Mouse (Mus musculus) CH12.LX (cell line): ENCODE measurements at regions not wholly inside any gene's neighbourhood (a gene's known extent, or its start where the extent isn't known, plus 50 kb on each side); places are given as distances from the start of the nearest gene placed in this dataset.

Experiments used
- DNase-seq: peaks from one replicate; pipeline ENCODE4 v3.0.0-alpha.2; 2013; ENCODE audit errors: extremely low read depth
- H3K27ac ChIP-seq: 2 replicates; pipeline ENCODE4 v1.5.1; 2012; ENCODE audit warnings: low read depth, mild to moderate bottlenecking, control low read depth, moderate library complexity; ENCODE audit not compliant: insufficient read depth
- H3K27me3 ChIP-seq: replicated peaks from 2 replicates; pipeline ENCODE3; 2012; ENCODE audit warnings: inconsistent platforms
- H3K36me3 ChIP-seq, 2 experiments: replicated peaks in 1 of 2; 2 replicates each; pipeline versions ENCODE3 to v1.6.1; 2012; ENCODE audit warnings: inconsistent platforms in 1 of 2, low read length in 1 of 2, mild to moderate bottlenecking in 1 of 2, mixed read lengths in 1 of 2, moderate library complexity in 1 of 2; ENCODE audit not compliant: control insufficient read depth in 1 of 2, insufficient read depth in 1 of 2
- H3K4me1 ChIP-seq, 2 experiments: 2 replicates each; pipeline ENCODE4 v1.6.1; 2012; ENCODE audit warnings: inconsistent platforms in 1 of 2, moderate library complexity in 1 of 2; ENCODE audit not compliant: insufficient read depth in 2 of 2, control insufficient read depth in 1 of 2
- H3K4me2 ChIP-seq: 2 replicates; pipeline ENCODE4 v1.6.1; 2012; ENCODE audit warnings: low read depth, mild to moderate bottlenecking, control low read depth; ENCODE audit not compliant: poor library complexity, insufficient read depth, severe bottlenecking
- H3K4me3 ChIP-seq, 3 experiments: fragments of 150-350 bp in 1 of 3; sonication (generic) in 1 of 3; replicated peaks in 1 of 3; 2 replicates each; pipeline versions ENCODE3 to v1.5.1; 2011 to 2012; ENCODE audit warnings: low read depth in 2 of 3, low read length in 2 of 3, mild to moderate bottlenecking in 2 of 3, moderate library complexity in 2 of 3, control low read depth in 1 of 3, improper control_type of control experiment in 1 of 3, inconsistent platforms in 1 of 3, mixed read lengths in 1 of 3; ENCODE audit not compliant: poor library complexity in 1 of 3
- H3K79me2 ChIP-seq: replicated peaks from 2 replicates; pipeline ENCODE4 v1.6.1; 2012; ENCODE audit warnings: mild to moderate bottlenecking, moderate library complexity; ENCODE audit not compliant: control insufficient read depth, poor library complexity, insufficient read depth, severe bottlenecking; ENCODE audit errors: extremely low read depth
- H3K9ac ChIP-seq: 2 replicates; pipeline ENCODE4 v1.6.1; 2012; ENCODE audit warnings: low read depth, mild to moderate bottlenecking, control low read depth, moderate library complexity; ENCODE audit not compliant: insufficient read depth
- H3K9me3 ChIP-seq: replicated peaks from 2 replicates; pipeline ENCODE3; 2012; ENCODE audit warnings: low read length, inconsistent platforms, mixed read lengths
- BHLHE40 ChIP-seq: IDR thresholded peaks from 2 replicates; pipeline ENCODE4 v1.6.1; 2011; ENCODE audit warnings: mild to moderate bottlenecking, low read depth, low read length, improper control_type of control experiment
- CHD1 ChIP-seq: IDR thresholded peaks from 2 replicates; pipeline ENCODE4 v1.6.1; 2012; ENCODE audit warnings: low read depth, low read length, improper control_type of control experiment, inconsistent platforms
- CHD2 ChIP-seq: IDR thresholded peaks from 2 replicates; pipeline ENCODE4 v1.6.1; 2011; ENCODE audit warnings: low read length, improper control_type of control experiment
- CTCF ChIP-seq, 2 experiments: IDR thresholded peaks in 1 of 2; conservative IDR thresholded peaks in 1 of 2; 2 replicates each; pipeline ENCODE4 v1.5.1; 2011 to 2012; ENCODE audit warnings: low read depth in 2 of 2, low read length in 2 of 2, improper control_type of control experiment in 1 of 2, inconsistent platforms in 1 of 2, mild to moderate bottlenecking in 1 of 2, moderate library complexity in 1 of 2
- ELF1 ChIP-seq: IDR thresholded peaks from 2 replicates; pipeline ENCODE4 v1.6.1; 2014; ENCODE audit warnings: low read depth, mild to moderate bottlenecking, inconsistent platforms, low read length, improper control_type of control experiment
- ETS1 ChIP-seq: conservative IDR thresholded peaks from 2 replicates; pipeline ENCODE4 v1.6.1; 2012; ENCODE audit warnings: low read depth, mild to moderate bottlenecking, inconsistent platforms, low read length, improper control_type of control experiment, moderate library complexity
- GABPA ChIP-seq: IDR thresholded peaks from 2 replicates; pipeline ENCODE4 v1.6.1; 2012; ENCODE audit warnings: low read depth, low read length, improper control_type of control experiment, inconsistent platforms; ENCODE audit not compliant: insufficient replicate concordance
- HCFC1 ChIP-seq: IDR thresholded peaks from 2 replicates; pipeline ENCODE4 v1.6.1; 2012; ENCODE audit warnings: low read depth, mild to moderate bottlenecking, inconsistent platforms, low read length, improper control_type of control experiment
- IRF4 ChIP-seq: IDR thresholded peaks from 2 replicates; pipeline ENCODE4 v1.6.1; 2014; ENCODE audit warnings: low read depth, mild to moderate bottlenecking, inconsistent platforms, low read length, improper control_type of control experiment
- KAT2A ChIP-seq: IDR thresholded peaks from 2 replicates; pipeline ENCODE4 v1.6.1; 2012; ENCODE audit warnings: low read length, improper control_type of control experiment, inconsistent platforms; ENCODE audit not compliant: insufficient replicate concordance
- MAZ ChIP-seq: IDR thresholded peaks from 2 replicates; pipeline ENCODE4 v1.6.1; 2012; ENCODE audit warnings: low read depth, mild to moderate bottlenecking, inconsistent platforms, low read length, improper control_type of control experiment, moderate library complexity
- MXI1 ChIP-seq: IDR thresholded peaks from 2 replicates; pipeline ENCODE4 v1.6.1; 2011; ENCODE audit warnings: mild to moderate bottlenecking, low read depth, low read length, improper control_type of control experiment
- MYC ChIP-seq: IDR thresholded peaks from 2 replicates; pipeline ENCODE4 v1.6.1; 2011; ENCODE audit warnings: low read depth, mild to moderate bottlenecking, improper control_type of control experiment, low read length
- NRF1 ChIP-seq: IDR thresholded peaks from 2 replicates; pipeline ENCODE4 v1.6.1; 2014; ENCODE audit warnings: low read depth, mild to moderate bottlenecking, inconsistent platforms, low read length, improper control_type of control experiment, moderate library complexity
- POLR2A ChIP-seq: IDR thresholded peaks from 2 replicates; pipeline ENCODE4 v1.6.1; 2011; ENCODE audit warnings: low read depth, mild to moderate bottlenecking, improper control_type of control experiment, low read length
- RCOR1 ChIP-seq: conservative IDR thresholded peaks from 2 replicates; pipeline ENCODE4 v1.6.1; 2012; ENCODE audit warnings: low read depth, mild to moderate bottlenecking, inconsistent platforms, low read length, improper control_type of control experiment
- TBP ChIP-seq: conservative IDR thresholded peaks from 2 replicates; pipeline ENCODE4 v1.6.1; 2011; ENCODE audit warnings: low read depth, low read length, improper control_type of control experiment
- UBTF ChIP-seq: IDR thresholded peaks from 2 replicates; pipeline ENCODE4 v1.6.1; 2012; ENCODE audit warnings: low read depth, mild to moderate bottlenecking, inconsistent platforms, low read length, improper control_type of control experiment, moderate library complexity
- ZMIZ1 ChIP-seq: IDR thresholded peaks from 2 replicates; pipeline ENCODE4 v1.6.1; 2012; ENCODE audit warnings: low read depth, mild to moderate bottlenecking, inconsistent platforms, low read length, improper control_type of control experiment
- dilution Hi-C: fragments of 300-500 bp; cut with MboI; formaldehyde crosslinking; loops from 2 replicates; pipeline ENCODE4 v1.14.3; 2020; ENCODE audit warnings: low sequenced_read_pairs; ENCODE audit not compliant: extremely low pct_unique_long_range_greater_than_20kb, extremely low pct_ligation_motif_present
- in situ Hi-C: fragments of 300-500 bp; cut with MboI; formaldehyde crosslinking; loops from 3 replicates; pipeline ENCODE4 v1.14.3; 2019; ENCODE audit warnings: low sequenced_read_pairs, low pct_ligation_motif_present, low pct_unique_long_range_greater_than_20kb, mixed read lengths

DNA sequence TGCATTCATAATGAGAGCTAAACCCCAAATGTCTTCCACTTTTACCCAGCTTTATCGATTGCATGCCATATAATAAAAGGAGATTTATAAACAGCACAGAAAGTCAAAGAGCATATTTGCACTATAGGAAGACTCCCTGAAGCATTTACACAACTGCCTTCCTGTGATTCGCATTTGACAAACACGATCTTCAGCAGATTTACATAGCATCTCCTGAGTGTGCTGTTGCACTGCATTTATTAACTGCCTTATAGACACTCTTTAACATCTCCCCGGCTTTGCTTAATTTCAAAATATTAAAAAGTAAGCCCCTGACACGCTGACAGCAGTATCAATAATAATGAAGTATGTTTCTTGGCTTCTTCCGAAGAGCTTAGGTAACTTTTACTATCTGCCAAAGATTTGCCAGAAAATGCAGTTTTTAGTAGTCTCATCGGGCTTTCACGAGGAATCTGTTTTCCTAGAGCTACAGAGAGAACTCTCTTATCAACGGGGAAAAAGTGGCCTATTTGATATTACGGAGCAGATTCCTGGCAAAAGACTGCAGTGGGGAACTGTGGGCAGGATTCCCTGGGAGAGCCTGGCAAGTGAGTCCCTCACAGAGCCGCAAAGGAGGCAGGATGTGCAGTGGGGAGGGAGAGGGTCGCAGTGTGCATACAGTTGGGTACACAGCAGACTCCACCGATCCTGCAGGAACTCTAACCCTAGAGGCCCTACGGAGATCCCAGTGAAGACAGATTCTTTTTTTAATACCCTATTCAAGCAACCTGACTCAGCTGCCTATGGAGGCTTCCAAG, 103.6 kb upstream of the 2610001J05Rik start:
- no peak for TF ChIP-seq MAZ
- no peak for TF ChIP-seq IRF4
- TF ChIP-seq ELF1, result no peak
- no peak for TF ChIP-seq TBP
- TF ChIP-seq GABPA, result no peak
- TF ChIP-seq NRF1, result no peak
- no peak for TF ChIP-seq CHD1
- no peak for TF ChIP-seq KAT2A
- TF ChIP-seq MXI1, result no peak
- no peak for TF ChIP-seq CHD2
- TF ChIP-seq UBTF, result no peak
- TF ChIP-seq ETS1, result no peak
- no peak for TF ChIP-seq ZMIZ1
- TF ChIP-seq POLR2A, result no peak
- TF ChIP-seq CTCF (conservative IDR thresholded peaks at IDR 0.05 in 1 of 2, IDR thresholded peaks at IDR 0.05 in 1 of 2; ENCODE audit: low read depth in 2 of 2, low read length in 2 of 2), result no peak
- TF ChIP-seq HCFC1, result no peak
- no peak for TF ChIP-seq MYC
- TF ChIP-seq, all 38 proteins: peak for 0
- Histone ChIP-seq H3K36me3 (no peaks in the 10 kb centered on the region), H3K27me3 (no peaks in the 10 kb centered on the region), H3K9me3 (no peaks in the 10 kb centered on the region), H3K9ac (no peak overlapping the region), H3K79me2 (no peaks in the 10 kb centered on the region), H3K4me2 (no peak overlapping the region), H3K4me1 (no peaks in the 10 kb centered on the region), H3K27ac (no peak overlapping the region), H3K4me3 (no peak overlapping the region)
- in situ Hi-C loops (no loop called here), dilution Hi-C loops (no loop called here)
- DNase-seq, result no peak

DNA sequence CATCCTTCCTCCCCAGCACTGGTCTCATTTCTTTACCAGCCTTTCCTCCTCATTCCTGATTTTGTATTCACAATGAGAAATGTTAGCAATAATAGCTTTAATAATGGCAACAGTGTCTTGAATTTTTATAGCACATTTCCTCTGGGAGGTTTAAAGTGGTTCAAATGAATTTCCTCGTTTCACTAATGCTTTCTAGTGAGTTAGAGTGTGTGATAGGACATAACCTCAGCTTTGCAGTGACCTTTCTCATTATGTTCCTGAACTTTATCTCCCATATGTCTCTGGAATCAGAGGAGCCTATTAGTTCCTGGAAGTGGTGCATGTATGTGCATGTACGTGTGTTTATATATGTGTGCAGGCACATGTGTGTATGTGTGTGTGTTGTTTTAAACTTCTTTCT, 93.2 kb upstream of the 2610001J05Rik start:
- H3K9me3 ChIP-seq, result no peaks in the 10 kb centered on the region
- H3K36me3 ChIP-seq, result no peaks in the 10 kb centered on the region
- H3K9ac ChIP-seq, result no peak overlapping the region
- no peaks in the 10 kb centered on the region for H3K27me3 ChIP-seq
- no peaks in the 10 kb centered on the region for H3K79me2 ChIP-seq
- no peaks in the 10 kb centered on the region for H3K4me1 ChIP-seq
- H3K4me3 ChIP-seq, result no peak overlapping the region
- TF ChIP-seq CTCF (conservative IDR thresholded peaks at IDR 0.05 in 1 of 2, IDR thresholded peaks at IDR 0.05 in 1 of 2; ENCODE audit: low read depth in 2 of 2, low read length in 2 of 2), result no peak
- no peak for TF ChIP-seq CHD2
- TF ChIP-seq HCFC1, result no peak
- TF ChIP-seq BHLHE40, result no peak
- no peak for TF ChIP-seq IRF4
- no peak for TF ChIP-seq RCOR1
- no peak for TF ChIP-seq MYC
- no peak for TF ChIP-seq ZMIZ1
- in situ Hi-C loops, result no loop called here
- H3K27ac ChIP-seq, result no peak overlapping the region
- dilution Hi-C loops, result no loop called here
- DNase-seq, result no peak
- H3K4me2 ChIP-seq, result no peak overlapping the region
